Mouse (Mus musculus) megakaryocyte-erythroid progenitor cell, adult 5-6 weeks (primary cell): Measurements from ENCODE around the gene Syt9. TPM values are rescaled to one million over a fixed set of nuclear protein-coding genes. Genes with fewer than 3 reads are reported as not detected.

ENCODE experiments used
- ATAC-seq: replicated peaks from 2 replicates; pipeline ENCODE4 v1.8.0; 2016; ENCODE audit warnings: mild to moderate bottlenecking, inconsistent platforms; ENCODE audit not compliant: severe bottlenecking, poor library complexity, low FRiP score, low TSS enrichment
- total RNA-seq, 2 experiments: library from RNA; stranded (forward) in 1 of 2; stranded (reverse) in 1 of 2; fragments of 200-1000, 215-1000 nt in 1 of 2; fragments of >200 nt in 1 of 2; fragmentation: Nextera tagmentation in 1 of 2; gene quantifications; 2 replicates each; pipeline ENCODE4 v1.2.3; 2014 to 2017

The Syt9 gene
- total RNA-seq, 2 experiments from 2014 or later: not detected

DNA sequence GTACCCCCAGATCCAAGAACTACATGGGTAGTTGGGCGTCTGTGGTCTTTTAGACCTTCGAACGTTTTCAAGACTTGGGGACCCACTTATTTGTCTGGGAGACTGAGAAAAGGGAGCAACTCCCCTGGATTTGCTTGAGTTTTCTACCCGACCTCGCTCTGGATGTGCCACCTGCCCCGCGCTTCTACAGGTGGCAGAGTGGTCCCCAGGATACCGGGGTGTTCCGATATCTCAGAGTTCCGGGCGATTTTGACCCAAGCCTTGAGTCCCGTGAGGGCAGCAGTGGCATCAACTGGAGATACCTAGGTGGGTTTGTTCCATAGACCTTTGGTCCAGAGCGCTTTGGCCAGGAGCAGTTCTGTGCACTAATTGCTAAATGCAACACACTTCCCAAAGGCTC is 224.9 kb downstream of the Syt9 start:
- ATAC-seq: 0 out of 2 replicates have a peak, but pooled peaks have one; percentile 4

DNA sequence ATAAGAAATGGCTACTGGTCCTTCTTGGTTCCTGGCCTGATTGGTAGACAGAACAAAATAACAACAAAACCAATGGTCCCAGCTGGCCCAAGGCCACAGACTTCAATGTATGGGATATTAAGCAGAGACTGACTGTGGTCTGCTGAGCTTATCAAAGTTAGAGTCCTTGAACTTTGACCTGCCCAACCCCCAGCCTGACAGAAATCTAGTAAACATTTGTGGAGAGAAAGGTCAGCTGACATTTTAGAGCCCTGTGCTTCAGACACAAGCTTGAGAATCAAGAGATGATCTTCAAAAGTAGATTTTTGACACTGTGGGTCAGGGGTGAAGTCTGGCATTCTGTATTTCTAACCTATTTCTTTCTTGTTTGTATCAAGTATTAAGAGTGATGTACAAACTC is 226.2 kb downstream of the Syt9 start:
- ATAC-seq: no peak

- ATAC-seq: no peak
Observed at GRCm38 (mm10) chr7:107597956-107598355, 227.4 kb downstream of the Syt9 start.

Other genes with a start within 250 kb of the Syt9 start
- not detected in 2 replicates for gene Olfr715, start 239.6 kb upstream of the Syt9 start, total RNA-seq (2014; fragmentation: Nextera tagmentation)
- not detected in 2 replicates for gene Olfr715, start 239.6 kb upstream of the Syt9 start, total RNA-seq (2017)
- not detected in 2 replicates for gene Olfr716, start 232.4 kb upstream of the Syt9 start, total RNA-seq (2014; fragmentation: Nextera tagmentation)
- not detected in 2 replicates for gene Olfr716, start 232.4 kb upstream of the Syt9 start, total RNA-seq (2017)
- gene Nlrp14, start 203.7 kb upstream of the Syt9 start, total RNA-seq (2014; fragmentation: Nextera tagmentation): not detected in 2 replicates
- not detected in 2 replicates for gene Nlrp14, start 203.7 kb upstream of the Syt9 start, total RNA-seq (2017)
- not detected in 2 replicates for gene Rbmxl2, start 161.3 kb upstream of the Syt9 start, total RNA-seq (2014; fragmentation: Nextera tagmentation)
- gene Rbmxl2, start 161.3 kb upstream of the Syt9 start, total RNA-seq (2017): not detected in 2 replicates
- gene Olfml1, start 196.7 kb downstream of the Syt9 start, total RNA-seq (2014; fragmentation: Nextera tagmentation): not detected in 2 replicates
- gene Olfml1, start 196.7 kb downstream of the Syt9 start, total RNA-seq (2017): not detected in 2 replicates
- 0.66 and 1.5 TPM in 2 replicates for gene Ppfibp2, start 224.5 kb downstream of the Syt9 start, total RNA-seq (2014; fragmentation: Nextera tagmentation)
- gene Ppfibp2, start 224.5 kb downstream of the Syt9 start, total RNA-seq (2017): 1.0 and 3.6 TPM in 2 replicates